Mouse (Mus musculus) leukemia stem cell, adult 10-12 weeks (primary cell): Measurements from ENCODE around the gene Suox. TPM values are rescaled to one million over a fixed set of nuclear protein-coding genes. Genes with fewer than 3 reads are reported as not detected.

ENCODE experiments used
- polyA plus RNA-seq: library from polyadenylated mRNA; stranded (reverse); fragments of >175 nt; gene quantifications from 2 replicates; pipeline ENCODE4 v1.2.3, GENCODE M21; 2012; ENCODE audit warnings: low replicate concordance

Gene Suox
- 0.64 and 3.0 TPM in 2 replicates for polyA plus RNA-seq

DNA sequence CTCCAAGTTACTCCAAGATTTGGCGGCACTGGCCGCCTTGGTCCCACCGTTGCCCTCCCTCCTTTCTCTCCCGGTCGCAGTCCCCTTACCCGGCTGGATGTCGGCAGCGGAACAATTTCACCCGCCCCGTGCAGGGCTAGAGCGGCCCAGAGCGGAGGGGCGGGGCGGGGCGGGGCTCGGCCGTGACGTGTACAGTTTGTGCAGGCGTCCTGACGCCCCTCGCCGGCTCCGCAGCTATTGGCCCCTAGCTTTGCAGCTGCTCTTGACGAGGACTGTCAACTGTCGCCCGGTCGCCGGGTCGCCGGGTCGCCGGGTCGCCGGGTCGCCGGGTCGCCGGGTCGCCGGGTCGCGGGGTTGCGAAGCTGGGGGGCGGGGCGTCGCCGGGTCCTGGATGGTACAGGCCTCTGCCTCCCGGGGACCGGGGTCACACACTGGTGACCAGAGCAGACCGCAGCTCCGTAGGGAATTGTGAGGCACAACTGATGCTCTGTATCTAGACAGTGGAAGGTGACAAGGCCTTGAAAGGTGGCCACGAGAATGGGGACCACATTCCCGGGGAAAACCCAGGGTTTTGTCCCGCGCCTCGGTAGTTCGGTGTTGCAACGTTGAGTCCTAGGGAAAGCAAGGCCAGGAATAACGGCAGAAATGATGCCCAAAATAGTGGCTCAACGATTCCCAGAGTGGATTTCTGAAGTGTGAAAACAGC is at the start of gene Suox:
Gene Suox (minus strand): TSS at position 311 of the 706 bp plus-strand sequence.

DNA sequence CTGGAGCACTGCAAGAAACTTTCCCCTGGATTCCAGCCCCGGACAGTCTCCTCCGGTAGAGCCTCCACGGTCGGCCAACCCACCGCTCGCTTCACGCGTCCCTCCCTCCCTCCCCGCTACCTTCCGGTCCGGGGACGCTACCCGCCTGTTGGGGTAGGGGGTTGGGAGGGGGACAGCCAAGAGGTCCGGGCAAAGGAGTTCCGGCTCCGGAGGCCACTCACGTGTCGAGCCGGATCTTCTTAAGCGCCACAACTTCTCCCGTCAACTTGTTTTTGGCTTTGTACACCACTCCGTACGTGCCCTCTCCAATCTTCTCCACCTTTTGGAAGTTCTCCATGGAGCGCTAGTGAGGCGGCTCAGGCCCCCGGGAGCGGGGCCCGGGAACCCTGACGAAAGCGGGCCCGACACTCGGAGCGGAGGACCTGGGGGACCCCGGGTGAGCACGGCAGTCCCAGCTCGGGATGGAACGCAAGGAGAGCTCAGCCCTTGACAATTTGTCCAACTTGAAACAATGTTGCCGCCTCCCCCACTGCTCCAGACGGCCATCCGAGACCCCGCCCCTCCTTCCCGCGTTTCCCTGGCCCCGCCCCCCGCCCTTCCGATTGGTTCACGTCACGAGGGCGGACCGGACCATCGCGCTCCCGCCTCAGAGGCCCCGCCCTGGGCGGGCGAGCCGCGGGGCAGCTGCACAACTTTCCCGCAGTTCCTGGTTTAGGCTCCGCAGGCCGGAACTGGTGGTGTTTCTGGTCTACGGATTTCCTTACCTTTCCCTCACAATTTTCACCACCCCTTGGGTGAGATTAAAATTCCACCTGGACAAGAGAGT is 30.8 kb upstream of the Suox start, which contains the start of gene Cdk2:
Gene Cdk2 (minus strand): TSS at position 541 of the 826 bp plus-strand sequence.

DNA sequence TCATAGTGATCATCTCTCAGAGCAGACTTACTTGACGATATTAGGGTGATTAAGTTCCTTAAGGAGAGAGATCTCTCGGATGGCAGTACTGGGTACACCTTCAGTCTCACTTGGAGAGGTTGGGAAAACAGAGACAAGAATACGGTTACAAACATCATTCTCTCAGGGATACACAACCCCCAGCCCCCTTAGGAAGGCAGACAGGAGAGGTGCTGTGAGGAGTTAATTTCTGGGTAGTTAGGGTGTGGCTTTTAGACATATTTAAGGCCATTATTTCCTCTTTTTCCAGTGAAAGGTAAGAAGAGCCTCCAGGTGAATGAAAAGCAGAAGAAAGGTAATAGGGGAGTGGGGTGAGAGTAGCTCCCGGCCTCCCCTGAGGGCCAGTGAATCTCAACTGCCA is 30.0 kb upstream of the Suox start, which contains the start of gene Pmel:
Gene Pmel (plus strand): TSS at position 301 of the 400 bp plus-strand sequence.

DNA sequence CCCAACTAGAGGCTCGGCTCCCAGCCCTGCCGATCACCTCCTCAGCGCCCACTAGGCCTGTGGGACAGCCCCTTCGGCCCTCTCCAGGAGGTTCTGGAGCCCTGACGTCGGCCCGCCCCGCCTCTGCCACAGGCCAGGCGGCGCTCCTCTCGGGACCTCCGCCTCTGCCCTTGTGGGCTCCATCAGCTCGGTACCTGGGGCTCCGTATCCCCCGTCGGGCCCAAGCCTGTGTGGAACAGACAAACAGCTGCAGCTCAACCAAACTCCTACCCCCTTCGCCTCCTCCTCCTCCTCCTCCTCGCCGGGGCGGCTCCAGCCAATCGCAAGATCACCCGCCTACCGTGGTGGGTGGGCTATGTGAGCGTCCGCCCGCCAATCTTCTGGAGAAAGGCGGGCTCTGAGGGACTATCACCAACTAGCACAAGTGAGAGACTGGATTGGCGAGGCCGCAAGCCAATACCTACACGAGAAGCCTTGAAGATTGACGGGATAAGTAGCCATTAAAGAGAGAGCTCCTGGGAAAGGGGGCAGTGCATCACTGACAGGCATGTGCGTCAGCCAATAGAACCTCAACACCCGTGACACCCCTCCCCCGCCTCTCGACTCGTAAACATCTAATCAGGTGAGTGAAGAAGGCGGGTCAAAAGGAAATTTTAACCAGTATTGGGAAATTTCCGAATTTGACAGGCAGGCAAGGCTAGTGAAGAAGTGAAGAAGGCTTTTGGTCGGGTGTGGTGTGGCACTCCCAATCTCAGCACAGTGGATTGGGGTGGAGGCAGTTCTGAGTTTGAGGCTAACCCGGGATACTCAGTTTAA is 22.3 kb upstream of the Suox start, which contains the start of gene Rab5b:
Gene Rab5b (minus strand): TSS at position 273 of the 816 bp plus-strand sequence.

DNA sequence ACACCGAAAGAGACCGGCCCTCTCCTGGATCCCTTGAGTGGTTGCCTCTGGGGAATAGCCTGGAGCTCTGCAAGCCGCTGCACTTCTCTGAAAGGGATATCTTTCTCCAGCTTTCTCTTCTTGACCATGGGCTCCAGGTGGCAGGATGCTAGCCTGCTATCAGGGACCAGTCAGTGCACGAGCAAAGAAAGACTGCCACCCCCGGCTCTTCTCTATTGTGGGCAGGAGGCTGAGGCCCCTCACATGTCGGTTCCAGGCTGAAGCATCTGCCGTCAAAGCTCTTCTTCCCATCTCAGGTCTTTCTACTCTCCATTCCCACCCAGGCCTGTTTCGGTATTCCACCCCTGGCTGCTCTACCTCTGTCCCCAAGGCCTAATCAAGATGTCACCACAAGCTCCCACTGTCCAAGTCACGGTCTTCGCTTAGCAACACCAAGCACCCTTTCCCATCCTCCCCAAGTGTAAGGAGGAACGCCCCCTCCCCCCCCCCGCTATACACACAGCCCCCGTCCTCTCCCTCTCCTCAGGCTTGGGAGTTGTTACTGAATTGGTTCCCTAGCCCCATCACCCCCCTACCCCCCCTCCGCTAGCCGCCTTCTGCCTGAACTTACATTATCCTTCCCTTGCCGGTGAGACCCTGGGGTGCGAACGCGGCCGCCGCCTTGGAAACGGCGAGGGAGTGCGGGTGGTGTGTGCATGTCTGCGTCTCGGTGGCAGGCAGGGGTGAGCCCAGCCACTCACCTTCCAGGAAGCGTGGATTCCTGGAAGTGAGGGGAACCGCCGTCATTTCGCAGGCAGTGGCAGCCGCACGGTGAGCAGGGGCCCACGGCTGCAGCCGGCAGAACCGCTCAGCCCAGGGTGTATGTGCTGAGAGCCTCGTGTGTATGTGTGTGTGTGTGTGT is 28.5 kb downstream of the Suox start, which contains the start of gene Ikzf4:
Gene Ikzf4 (minus strand): TSS at position 881 of the 901 bp plus-strand sequence.

DNA sequence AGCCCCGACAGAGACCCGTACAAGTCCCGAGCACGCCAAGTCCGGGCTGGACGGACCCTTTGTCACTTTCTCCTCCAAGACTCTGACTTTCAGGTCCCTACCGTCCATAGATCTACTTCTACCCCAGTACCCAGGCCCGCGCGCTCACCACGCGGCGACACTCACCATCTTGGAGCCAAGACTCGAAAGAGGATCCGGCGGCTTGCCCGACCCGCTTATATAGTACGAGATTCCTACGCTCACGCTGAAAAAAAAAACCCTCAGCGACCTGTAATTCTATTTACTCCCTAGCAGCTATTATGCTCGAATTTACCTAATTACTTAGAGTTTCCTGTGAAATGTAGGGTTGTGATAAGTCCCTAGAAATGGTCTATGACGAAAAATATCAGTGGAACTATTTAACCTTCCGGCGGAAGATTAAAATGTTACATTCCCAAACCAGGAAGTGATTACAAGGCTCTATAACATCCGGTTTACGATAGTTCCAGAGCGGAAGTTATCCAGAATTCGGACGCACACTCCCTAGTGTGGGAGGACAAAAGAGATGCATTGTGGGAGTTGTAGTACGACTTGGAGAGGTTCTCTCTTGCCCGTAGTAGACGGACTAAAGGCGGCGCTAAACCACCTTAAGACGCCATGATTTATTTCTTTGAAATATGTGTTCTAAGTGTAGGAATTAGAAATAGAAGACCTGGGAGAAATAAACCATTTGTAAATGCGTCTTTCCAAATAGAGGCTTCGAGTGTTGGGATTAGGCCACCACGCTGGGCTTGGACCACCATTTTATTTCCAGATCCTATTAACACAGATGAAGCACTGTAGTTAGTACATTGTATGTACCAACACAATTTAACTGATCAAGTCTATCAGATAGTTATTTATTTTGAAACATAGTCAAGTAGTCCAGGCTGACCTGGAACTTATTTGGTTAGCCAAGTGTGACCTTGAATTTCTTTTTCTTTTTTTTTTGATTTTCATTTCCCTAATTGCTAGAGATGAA is 47.3 kb downstream of the Suox start, which contains the start of gene Rps26:
Gene Rps26 (minus strand): TSS at position 437 of the 1,000 bp plus-strand sequence.

Other genes with a start within 250 kb of the Suox start
- 223 and 234 TPM in 2 replicates for gene Smarcc2, start 214.8 kb downstream of the Suox start, polyA plus RNA-seq
- 27.3 and 134 TPM in 2 replicates for gene Myl6, start 179.9 kb downstream of the Suox start, polyA plus RNA-seq
- 6.8 and 8.3 TPM in 2 replicates for gene Myl6b, start 175.4 kb downstream of the Suox start, polyA plus RNA-seq
- 64.0 and 113 TPM in 2 replicates for gene Esyt1, start 148.2 kb downstream of the Suox start, polyA plus RNA-seq
- gene Zc3h10, start 126.3 kb downstream of the Suox start, polyA plus RNA-seq: 17.8 and 33.1 TPM in 2 replicates
- gene Rpl41, start 124.8 kb downstream of the Suox start, polyA plus RNA-seq: 1,968 and 2,386 TPM in 2 replicates
- 485 and 726 TPM in 2 replicates for gene Pa2g4, start 108.1 kb downstream of the Suox start, polyA plus RNA-seq
- 0.35 and 0.77 TPM in 2 replicates for gene Erbb3, start 84.4 kb downstream of the Suox start, polyA plus RNA-seq
- 275 and 2,118 TPM in 2 replicates for gene Rps26, start 47.3 kb downstream of the Suox start, polyA plus RNA-seq
- 1.4 and 2.2 TPM in 2 replicates for gene Ikzf4, start 28.1 kb downstream of the Suox start, polyA plus RNA-seq
- gene Rab5b, start 22.2 kb upstream of the Suox start, polyA plus RNA-seq: 9.7 and 12.3 TPM in 2 replicates
- 0.14 TPM in 1 of 2 replicates, not detected in the other for gene Pmel, start 30.1 kb upstream of the Suox start, polyA plus RNA-seq
- 14.9 and 21.2 TPM in 2 replicates for gene Cdk2, start 31.0 kb upstream of the Suox start, polyA plus RNA-seq
- gene Dgka, start 70.8 kb upstream of the Suox start, polyA plus RNA-seq: 4.5 and 5.3 TPM in 2 replicates
- 178 and 186 TPM in 2 replicates for gene Pym1, start 73.8 kb upstream of the Suox start, polyA plus RNA-seq
- gene Mmp19, start 116.8 kb upstream of the Suox start, polyA plus RNA-seq: 0.26 and 0.43 TPM in 2 replicates
- 6.1 and 25.6 TPM in 2 replicates for gene Dnajc14, start 130.0 kb upstream of the Suox start, polyA plus RNA-seq
- gene Tmem198b, start 130.3 kb upstream of the Suox start, polyA plus RNA-seq: 0.89 and 1.4 TPM in 2 replicates
- 0.41 and 5.4 TPM in 2 replicates for gene Sarnp, start 143.3 kb upstream of the Suox start, polyA plus RNA-seq
- gene Ormdl2, start 147.6 kb upstream of the Suox start, polyA plus RNA-seq: 2.6 and 17.0 TPM in 2 replicates
- gene Gdf11, start 217.6 kb upstream of the Suox start, polyA plus RNA-seq: 1.5 and 1.6 TPM in 2 replicates
- 0.96 and 1.1 TPM in 2 replicates for gene Cd63, start 226.9 kb upstream of the Suox start, polyA plus RNA-seq
- 2.4 and 4.2 TPM in 2 replicates for gene Rdh5, start 248.8 kb upstream of the Suox start, polyA plus RNA-seq
- 24.2 and 33.3 TPM in 2 replicates for gene Bloc1s1, start 250.0 kb upstream of the Suox start, polyA plus RNA-seq